Mouse (Mus musculus) megakaryocyte, embryonic 14.5 days (primary cell): ENCODE data around the gene Tor4a.

ENCODE experiments used
- FLI1 ChIP-seq: IDR thresholded peaks from 2 replicates; pipeline ENCODE4 v1.6.1; 2012; ENCODE audit warnings: low read length, inconsistent platforms, mixed read lengths
- GATA1 ChIP-seq: IDR thresholded peaks from 3 replicates; pipeline ENCODE4 v1.6.1; 2012; ENCODE audit warnings: mixed read lengths, low read length, inconsistent platforms, borderline replicate concordance

DNA sequence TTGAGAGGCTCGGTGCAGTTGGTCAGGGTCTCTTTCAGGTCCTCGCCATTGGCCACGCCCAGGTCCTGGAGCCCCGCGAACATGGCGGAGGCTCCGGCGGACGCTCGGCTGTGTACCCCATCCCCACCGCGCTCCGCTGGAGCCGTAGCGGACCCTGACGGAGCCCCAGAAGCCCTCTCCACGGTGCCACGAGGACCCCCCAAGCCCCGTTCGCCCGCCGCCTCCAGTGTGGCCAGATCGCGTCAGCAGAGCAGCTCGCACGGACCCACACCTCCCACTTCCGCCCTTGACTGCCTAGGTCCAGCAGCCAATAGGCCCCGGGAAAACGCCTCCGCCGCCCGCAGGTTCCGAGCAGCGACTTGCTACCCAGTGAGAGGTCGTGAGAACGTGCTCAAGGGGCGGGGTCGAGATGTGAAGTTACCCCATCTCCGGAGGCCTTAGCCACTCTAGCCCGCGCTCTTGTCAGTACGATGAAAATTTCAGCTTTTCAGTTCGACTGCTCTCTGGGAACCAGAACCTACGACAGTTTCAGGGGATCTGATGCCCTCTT lies 14.5 kb upstream of the Tor4a start, which contains the start of gene Nelfb:
- TF ChIP-seq GATA1 (no peak), FLI1 (no peak)
